Mouse (Mus musculus) urinary bladder, postnatal 4 days (tissue): ENCODE measurements around the gene Cacnb4.

Experiments
- DNase-seq, 2 experiments: peaks; one replicate each; pipeline ENCODE4 v3.0.0; 2021 to 2022; ENCODE audit warnings: low spot score in 2 of 2

Cacnb4 gene

DNA sequence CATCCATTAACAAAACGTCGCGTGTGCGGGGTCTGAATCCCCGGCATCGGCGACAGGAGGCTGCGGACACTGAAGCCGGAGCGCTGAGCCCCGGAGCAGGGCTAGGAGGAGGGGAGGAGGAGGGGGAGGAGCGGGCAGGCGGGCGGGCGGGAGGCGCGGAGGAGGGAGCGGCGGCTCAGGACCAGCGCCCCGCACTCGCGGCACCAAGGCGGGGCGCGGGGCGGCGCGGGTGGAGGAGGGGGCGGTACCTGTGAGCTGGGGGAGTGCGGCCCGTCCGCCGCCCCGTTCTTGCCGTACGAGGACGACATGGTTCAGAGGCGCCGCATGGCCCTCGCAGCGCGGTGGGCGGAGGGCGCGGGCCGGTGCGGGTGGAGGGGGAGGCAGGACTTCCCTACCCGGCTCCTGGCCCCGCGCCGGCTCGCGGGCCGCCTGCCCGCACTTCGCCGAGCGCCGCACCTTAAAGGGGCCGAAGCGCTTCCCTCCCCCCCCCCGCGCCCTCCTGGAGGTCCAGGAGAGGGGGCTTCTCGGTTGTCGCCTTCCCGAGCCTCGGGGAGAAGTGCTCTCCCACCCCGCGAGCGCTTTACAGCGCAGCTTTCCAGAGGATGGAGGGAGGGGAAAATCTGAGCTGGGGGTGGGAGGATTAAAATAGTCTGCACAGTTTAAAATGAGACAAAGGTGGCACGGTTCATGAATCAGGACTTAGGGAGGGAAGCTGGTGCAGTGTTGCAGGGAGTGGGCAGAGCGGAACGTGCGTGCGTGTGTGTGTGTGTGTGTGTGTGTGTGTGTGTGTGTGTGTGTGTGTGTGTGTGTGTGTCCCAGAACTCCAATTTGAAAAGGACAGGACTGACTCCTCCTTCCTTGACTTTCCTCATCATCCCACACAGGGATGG, at the start of gene Cacnb4:
Gene Cacnb4 (minus strand): TSS at position 809 of the 890 bp plus-strand sequence.
- peak in 1 of 2 experiments; percentile 49 for DNase-seq

GRCm38 (mm10) chr2:52720231-52721025, 43.8 kb upstream of the Cacnb4 start:
- DNase-seq = no peak

DNA sequence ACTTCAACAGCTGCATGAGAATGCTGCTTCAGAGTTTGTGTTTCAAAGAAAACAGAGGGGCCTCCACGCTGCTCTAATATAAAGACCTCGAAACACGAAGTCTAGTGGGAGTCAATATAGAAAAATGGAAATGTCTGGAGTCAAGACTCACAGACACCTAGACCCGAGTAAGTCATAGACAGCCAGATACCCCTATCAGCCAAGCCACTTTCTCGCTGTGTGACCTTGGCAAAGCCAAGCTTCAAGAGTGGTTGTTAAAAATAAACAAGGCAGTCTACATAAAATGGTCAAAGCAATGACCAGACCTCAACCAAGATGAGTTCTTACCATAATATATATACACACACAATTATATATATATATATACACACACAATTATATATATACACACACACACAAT, 40.4 kb upstream of the Cacnb4 start:
- no peak for DNase-seq

- DNase-seq = no peak
Observed at GRCm38 (mm10) chr2:52715538-52715937, 38.9 kb upstream of the Cacnb4 start.

- no peak for DNase-seq
Observed at GRCm38 (mm10) chr2:52714111-52714510, 37.5 kb upstream of the Cacnb4 start.

DNA sequence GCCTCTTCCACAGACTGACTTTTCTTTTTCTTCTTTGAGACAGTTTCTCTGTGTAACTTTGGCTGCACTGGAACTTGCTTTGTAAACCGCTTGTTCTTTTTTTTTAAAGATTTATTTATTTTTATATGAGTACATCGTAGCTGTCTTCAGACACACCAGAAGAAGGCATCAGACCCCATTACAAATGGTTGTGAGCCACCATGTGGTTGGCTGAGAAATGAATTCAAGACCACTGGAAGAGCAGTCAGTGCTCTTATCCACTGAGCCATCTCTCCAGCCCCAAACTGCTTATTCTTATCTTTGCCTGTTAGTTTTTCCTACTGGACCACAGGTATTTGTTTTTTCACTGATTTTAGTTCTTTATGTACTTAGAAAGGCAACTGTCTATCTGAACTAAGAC, 34.2 kb upstream of the Cacnb4 start:
- no peak for DNase-seq

- no peak for DNase-seq
Observed at GRCm38 (mm10) chr2:52709417-52709816, 32.8 kb upstream of the Cacnb4 start.

DNA sequence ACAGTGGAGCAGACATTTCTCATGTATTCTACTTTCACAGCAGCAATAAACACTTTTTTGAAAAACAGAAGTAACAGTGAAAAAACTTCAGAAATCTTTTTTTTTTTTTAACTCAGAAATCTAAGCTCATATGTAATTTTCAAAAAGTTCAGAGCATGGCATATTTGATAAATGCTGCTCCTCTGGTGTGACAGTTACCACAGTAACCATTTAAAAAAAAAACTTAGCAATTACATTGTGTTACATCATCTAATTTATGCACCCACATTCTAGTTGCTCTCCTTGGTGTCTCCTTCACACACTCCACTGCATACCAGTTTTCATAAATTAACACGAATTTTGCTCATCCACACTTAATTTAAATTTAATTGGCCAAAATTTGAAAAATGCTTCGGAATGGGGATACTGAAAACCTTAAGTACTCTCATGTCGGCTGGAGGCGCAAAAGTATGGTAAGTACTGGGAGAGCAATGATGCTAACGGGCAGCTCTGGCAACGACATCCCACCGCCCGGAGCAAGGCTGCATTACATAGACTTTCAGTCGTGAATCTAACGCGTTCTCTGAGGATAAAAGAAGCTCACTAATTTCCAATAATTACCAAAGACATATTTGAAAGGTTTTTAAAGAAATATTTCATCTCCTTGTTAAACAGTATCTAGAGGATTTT, 24.9 kb upstream of the Cacnb4 start:
- no peak for DNase-seq

DNA sequence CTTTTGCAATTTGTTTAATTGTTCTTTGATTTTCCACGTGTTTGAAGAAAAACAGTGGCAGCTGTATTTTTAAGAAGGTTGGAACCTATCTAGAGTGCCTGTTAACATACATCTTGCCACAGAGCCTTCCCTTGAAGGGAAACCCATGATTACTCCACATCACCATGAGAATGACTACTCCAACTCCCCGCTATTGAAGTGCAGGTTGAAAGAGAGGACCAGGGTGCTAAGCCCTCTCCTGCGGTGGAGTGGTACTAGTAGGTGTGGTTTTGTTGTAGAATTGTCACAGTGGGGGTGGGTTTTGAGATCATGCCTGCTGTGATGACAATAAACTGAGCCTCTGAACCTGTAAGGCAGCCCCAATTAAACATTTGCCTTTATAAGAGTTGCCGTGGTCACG, 23.7 kb upstream of the Cacnb4 start:
- no peak for DNase-seq

DNA sequence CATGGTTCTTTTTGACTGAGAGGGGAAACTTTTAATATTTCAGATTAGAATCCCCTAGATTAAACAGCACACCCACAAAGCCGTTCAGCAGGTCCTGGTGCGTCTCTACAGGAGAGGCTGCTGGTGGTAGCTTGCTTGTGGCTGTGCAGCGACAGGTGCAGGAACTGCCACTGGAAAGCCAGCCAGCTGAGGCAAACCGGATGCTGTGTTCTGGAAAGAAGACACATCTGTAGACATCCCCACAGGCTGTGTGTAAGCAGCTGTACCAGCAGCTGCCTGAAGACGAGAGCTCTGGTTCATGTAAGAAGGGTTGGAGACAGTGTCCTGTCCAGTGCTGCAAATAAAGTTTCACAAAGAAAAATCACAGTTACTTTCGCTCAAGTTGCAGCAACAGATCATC, 18.0 kb upstream of the Cacnb4 start:
- no peak for DNase-seq

DNA sequence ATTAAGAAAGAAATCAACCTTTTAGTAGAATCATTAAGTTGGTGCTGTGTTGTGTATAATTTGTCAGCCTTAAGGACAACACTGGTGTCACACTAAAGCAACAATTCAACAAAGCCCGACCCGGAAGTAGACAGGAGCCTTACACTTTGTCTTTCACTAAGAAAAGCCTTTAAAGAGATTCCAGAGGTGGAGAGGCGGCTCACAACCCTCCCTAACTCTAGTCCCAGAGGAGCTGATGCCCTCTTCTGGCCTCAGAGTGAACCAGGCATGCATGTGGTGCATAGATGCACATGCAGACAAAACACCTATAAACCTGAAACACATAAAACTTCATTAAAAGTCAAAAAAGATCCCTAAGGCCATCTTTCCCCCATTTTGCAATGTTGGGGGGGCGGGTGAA, 15.1 kb upstream of the Cacnb4 start:
- DNase-seq = no peak

GRCm38 (mm10) chr2:52686601-52687000, 10.0 kb upstream of the Cacnb4 start:
- DNase-seq = no peak

- DNase-seq = no peak
Observed at GRCm38 (mm10) chr2:52677589-52677988, 958 bp upstream of the Cacnb4 start.

- no peak for DNase-seq
Observed at GRCm38 (mm10) chr2:52676913-52677303, 277 bp upstream of the Cacnb4 start.

- no peak for DNase-seq
Observed at GRCm38 (mm10) chr2:52675278-52675987, 1.2 kb downstream of the Cacnb4 start.

DNA sequence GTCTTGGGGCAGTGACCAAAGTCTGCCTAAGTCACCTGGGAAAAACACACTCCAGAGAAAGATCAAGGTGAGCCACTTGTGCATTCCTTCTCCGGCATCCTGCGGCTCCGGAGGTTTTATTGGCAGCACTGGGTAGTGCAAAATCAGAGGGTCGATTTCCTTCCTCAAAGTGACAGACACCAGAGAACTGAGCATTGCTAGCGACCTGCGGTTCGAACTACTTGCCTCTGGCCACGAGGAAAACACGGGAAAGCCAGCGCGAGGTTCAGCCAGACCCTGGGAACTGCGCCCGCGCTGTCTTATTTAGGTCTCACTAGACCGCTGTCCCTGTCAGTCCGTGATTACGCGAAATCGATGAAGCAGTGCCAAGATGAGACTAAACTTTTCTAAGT, 1.7 kb downstream of the Cacnb4 start:
- DNase-seq = no peak

DNA sequence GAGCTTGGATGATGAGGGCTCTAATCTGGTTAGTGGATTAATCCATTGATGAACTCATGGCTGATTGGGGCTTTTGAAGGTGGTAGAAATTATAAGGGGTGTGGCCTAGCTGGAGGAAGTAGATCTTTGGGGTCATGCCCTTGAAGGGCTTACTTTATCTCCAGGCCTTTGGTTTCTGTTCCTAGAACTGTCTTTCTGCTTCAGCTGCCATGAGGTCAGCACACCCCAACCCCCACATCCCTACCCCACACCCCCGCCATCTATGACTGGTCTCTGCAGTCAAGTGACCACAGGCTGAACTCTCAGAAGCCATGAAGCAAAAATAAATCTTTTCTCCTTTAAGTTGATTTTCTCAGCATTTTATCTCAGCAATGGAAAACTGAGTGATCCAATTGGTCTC, 3.5 kb downstream of the Cacnb4 start:
- no peak for DNase-seq

GRCm38 (mm10) chr2:52670733-52671132, 5.9 kb downstream of the Cacnb4 start:
- DNase-seq = no peak

DNA sequence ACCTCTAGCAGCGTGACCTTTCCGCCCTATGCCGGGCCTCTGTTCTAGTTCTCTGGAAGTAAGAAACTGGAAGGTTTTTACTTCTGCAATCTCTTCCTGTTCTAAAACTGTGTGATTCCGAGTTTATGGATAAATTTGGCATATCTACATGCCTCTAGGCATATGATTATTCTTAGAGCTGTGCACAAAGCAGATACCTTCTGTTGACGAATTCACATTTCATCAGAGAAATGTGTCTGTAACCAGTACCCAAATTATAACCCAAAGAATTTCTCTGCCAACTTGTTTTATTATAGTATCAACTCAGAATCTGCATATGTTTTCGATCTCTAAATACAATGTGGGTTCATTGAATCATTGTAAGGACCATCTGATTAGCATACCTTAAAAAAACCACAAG, 8.2 kb downstream of the Cacnb4 start:
- no peak for DNase-seq

DNA sequence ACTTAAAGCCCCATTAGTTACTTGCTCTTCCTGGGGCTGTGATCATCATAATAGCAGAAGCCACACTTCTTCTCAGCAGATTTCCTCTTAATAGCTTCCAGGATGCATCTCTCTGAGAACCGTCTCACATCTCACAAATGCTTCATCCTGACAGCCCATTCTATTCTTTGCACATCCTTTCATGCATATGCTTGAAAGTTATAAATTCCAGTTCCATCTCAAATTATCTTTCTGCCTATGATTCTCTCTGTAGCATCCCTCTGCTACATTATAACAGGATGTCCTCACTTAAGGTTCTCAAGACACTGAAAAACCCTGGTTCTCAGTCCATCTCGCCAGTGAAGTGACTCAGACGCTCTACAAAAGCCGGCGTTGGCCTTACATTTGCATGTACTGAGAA, 19.9 kb downstream of the Cacnb4 start:
- no peak for DNase-seq

DNA sequence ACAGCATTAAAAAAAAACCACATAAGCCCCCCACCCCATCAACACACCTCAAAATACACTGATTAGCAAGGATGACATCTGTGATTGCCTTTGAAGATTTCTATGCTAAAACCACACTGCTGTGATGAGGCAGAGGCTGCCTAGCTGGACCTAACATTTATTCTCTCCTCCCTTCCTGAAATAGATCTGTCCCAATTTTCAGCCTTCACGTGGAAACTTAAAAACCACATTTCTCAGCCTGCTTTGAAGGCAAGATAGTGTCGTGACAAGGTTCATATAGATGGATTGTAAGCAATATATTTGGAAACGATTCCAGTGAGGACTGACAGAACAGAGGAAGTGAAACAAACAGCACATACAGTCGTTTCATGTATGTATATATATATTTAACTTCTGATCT, 22.1 kb downstream of the Cacnb4 start:
- no peak for DNase-seq

GRCm38 (mm10) chr2:52651547-52651946, 25.1 kb downstream of the Cacnb4 start:
- DNase-seq = no peak
